Mouse (Mus musculus) CD8-positive naive resting alpha-beta T cell, adult 57 days (primary cell): Measurements from ENCODE around the gene Tmem80. TPM values are rescaled to one million over a fixed set of nuclear protein-coding genes. Genes with fewer than 3 reads are reported as not detected.

Source experiments
- total RNA-seq: library from RNA; stranded (reverse); gene quantifications from one replicate; pipeline ENCODE4 v1.2.4, GENCODE M21; 2023

The Tmem80 gene
- total RNA-seq: 20.9 TPM

DNA sequence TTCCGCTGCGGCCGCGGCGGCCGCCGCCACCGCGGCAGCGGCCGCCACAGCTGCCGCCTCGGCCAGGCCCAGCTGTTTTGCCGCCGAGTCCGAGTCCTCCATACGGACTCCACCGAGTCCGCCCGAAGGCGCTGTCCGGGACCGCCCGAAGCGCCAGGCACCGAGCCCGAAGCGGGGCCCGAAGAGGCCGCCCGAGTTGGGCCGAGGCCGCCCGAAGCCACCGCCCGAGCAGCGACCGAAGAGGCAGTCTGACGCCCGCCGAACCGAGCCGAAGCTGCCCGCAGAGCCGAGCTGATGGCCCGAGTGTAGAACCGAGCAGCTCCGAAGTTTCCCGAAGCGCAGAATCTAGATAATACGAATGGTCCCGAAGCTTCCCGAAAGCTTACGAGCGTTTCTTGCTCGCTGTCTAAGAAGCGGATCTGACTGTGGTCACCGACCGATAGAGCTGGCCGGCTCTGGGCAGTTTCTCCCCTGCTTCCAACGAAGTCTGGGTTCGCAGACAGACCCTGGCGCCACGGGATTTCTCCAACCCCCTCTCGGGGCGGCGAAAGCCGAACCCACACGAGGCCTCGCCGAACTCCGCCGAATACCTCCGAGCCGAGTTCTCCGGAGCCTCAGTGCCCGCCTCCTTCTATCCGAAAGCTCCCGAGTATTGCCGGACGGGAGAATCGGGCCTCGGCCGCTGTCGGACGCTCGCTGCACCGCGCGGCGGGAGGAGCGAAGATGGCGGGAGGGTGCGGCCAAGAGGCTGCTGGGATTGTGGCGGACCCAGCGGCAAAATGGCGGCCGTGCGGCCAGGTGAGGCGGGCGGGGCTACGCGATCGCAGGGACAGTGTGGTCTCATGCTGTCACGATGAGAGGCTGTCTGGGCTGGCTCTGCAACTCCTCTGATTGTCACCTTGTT is at the start of gene Tmem80, which contains the start of gene Deaf1:
Gene Tmem80 (plus strand): TSS at position 271 of the 904 bp plus-strand sequence.
Gene Deaf1 (minus strand): TSS at position 222 of the 904 bp plus-strand sequence.

GRCm38 (mm10) chr7:141278766-141279590 is 48.6 kb upstream of the Tmem80 start, which contains the start of gene Sct:
Sct (minus strand) TSS chr7:141279133.

DNA sequence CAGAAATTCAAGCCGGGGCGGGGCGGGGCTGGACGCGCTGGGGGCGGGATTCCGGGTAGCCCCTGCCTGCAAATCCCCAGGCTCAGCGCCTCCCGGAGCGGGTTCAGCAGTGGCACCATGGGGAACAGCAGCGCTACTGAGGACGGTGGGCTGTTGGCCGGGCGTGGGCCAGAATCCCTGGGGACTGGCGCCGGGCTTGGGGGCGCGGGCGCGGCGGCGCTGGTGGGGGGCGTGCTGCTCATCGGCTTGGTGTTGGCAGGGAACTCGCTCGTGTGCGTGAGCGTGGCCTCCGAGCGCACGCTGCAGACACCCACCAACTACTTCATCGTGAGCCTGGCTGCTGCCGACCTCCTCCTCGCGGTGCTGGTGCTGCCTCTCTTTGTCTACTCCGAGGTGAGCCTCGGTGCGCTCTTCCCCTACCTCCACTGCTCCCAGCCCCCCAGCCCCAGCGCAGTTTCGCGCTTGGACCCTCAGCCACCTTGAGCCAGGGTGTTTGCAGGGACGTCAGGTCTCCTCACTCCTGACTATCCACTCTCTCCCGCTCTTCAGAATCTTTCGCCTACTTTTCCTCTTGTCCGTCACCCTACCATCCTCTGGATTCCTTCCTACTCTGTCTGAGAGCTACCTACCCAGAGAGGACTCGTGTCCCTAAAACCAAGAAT is 35.5 kb upstream of the Tmem80 start, which contains the start of gene Drd4:
Gene Drd4 (plus strand): TSS at position 86 of the 662 bp plus-strand sequence.

DNA sequence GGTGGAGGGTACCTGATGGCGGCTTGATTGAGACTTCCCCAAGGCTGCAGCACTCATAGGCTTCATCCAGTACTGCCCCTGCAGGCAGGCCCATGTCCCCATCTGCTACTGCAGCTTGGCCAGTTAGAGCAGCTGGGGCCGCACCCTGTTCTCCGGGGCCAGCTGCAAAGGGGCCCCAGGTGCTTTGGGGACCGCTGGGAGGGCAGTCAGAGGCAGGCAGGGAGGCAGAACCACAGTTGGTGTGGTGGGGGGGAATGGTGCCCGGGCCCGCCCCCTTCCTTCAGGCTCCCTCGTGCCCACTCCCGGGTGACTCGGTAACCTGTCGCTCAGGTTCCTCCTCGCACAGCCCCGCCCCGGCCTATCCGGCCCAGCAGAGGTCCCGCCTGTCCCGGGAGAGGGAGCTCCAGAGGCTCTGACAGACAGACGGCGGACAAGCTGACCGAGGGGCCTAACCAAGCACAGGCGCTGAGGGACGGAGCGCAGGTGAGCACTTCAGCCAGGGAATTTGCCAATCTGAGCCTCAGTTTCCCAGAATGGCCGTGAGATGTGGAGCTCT is 11.1 kb downstream of the Tmem80 start, which contains the start of gene Eps8l2:
Gene Eps8l2 (plus strand): TSS at position 305 of the 556 bp plus-strand sequence.

Other genes starting within 250 kb of the Tmem80 start
- 37.8 TPM for gene Pkp3, start 249.5 kb upstream of the Tmem80 start, total RNA-seq
- gene Sigirr, start 227.2 kb upstream of the Tmem80 start, total RNA-seq: 71.6 TPM
- gene Ano9, start 209.9 kb upstream of the Tmem80 start, total RNA-seq: not detected
- 7.1 TPM for gene Ptdss2, start 205.4 kb upstream of the Tmem80 start, total RNA-seq
- 37.7 TPM for gene Rnh1, start 154.9 kb upstream of the Tmem80 start, total RNA-seq
- gene Hras, start 133.7 kb upstream of the Tmem80 start, total RNA-seq: 33.2 TPM
- gene Lrrc56, start 133.6 kb upstream of the Tmem80 start, total RNA-seq: 4.7 TPM
- 2.5 TPM for gene Lmntd2, start 113.7 kb upstream of the Tmem80 start, total RNA-seq
- gene Rassf7, start 111.9 kb upstream of the Tmem80 start, total RNA-seq: 8.1 TPM
- 157 TPM for gene Phrf1, start 99.0 kb upstream of the Tmem80 start, total RNA-seq
- 57.4 TPM for gene Irf7, start 61.3 kb upstream of the Tmem80 start, total RNA-seq
- not detected for gene Cdhr5, start 51.0 kb upstream of the Tmem80 start, total RNA-seq
- not detected for gene Sct, start 48.6 kb upstream of the Tmem80 start, total RNA-seq
- gene Drd4, start 35.7 kb upstream of the Tmem80 start, total RNA-seq: not detected
- gene Deaf1, start within 50 bp of the Tmem80 start, total RNA-seq: 58.1 TPM
- not detected for gene Eps8l2, start 11.1 kb downstream of the Tmem80 start, total RNA-seq
- gene Taldo1, start 64.5 kb downstream of the Tmem80 start, total RNA-seq: 97.8 TPM
- gene Gatd1, start 86.4 kb downstream of the Tmem80 start, total RNA-seq: 31.1 TPM
- not detected for gene Cend1, start 101.8 kb downstream of the Tmem80 start, total RNA-seq
- 67.0 TPM for gene Slc25a22, start 110.2 kb downstream of the Tmem80 start, total RNA-seq
- 5.7 TPM for gene Pidd1, start 116.3 kb downstream of the Tmem80 start, total RNA-seq
- 3,653 TPM for gene Rplp2, start 119.6 kb downstream of the Tmem80 start, total RNA-seq
- 53.0 TPM for gene Pnpla2, start 127.5 kb downstream of the Tmem80 start, total RNA-seq
- 1.0 TPM for gene Cracr2b, start 133.4 kb downstream of the Tmem80 start, total RNA-seq
- 6.8 TPM for gene Cd151, start 139.7 kb downstream of the Tmem80 start, total RNA-seq
- gene Polr2l, start 147.4 kb downstream of the Tmem80 start, total RNA-seq: 16.4 TPM
- gene Tspan4, start 147.5 kb downstream of the Tmem80 start, total RNA-seq: 0.95 TPM
- 23.3 TPM for gene Chid1, start 212.1 kb downstream of the Tmem80 start, total RNA-seq
- 41.1 TPM for gene Ap2a2, start 234.4 kb downstream of the Tmem80 start, total RNA-seq